Mouse (Mus musculus): ENCODE data around the gene Myl6.

- no peak for TF ChIP-seq MYOD1 (IDR thresholded peaks at IDR 0.05; ENCODE audit: control insufficient read depth, insufficient read length, low read depth)
- peak; percentile 53 for TF ChIP-seq CTCF (IDR thresholded peaks at IDR 0.05; ENCODE audit: control insufficient read depth, insufficient read depth, insufficient read length)
- TF ChIP-seq MAX (IDR thresholded peaks at IDR 0.05), result no peak
- no peak for TF ChIP-seq USF1 (IDR thresholded peaks at IDR 0.05; ENCODE audit: low read depth)
- TF ChIP-seq MYOG (IDR thresholded peaks at IDR 0.05; ENCODE audit: control insufficient read depth, extremely low read depth, insufficient read length), result no peak
- no peak for TF ChIP-seq FOSL1 (IDR thresholded peaks at IDR 0.05; ENCODE audit: insufficient read depth, low read length, poor library complexity, severe bottlenecking)
- TF ChIP-seq CEBPB (IDR thresholded peaks at IDR 0.05; ENCODE audit: low read depth), result no peak
Observed at GRCm38 (mm10) chr10:128518833-128519232, 24.9 kb upstream of the Myl6 start.

Data from C2C12 (cell line).